ENCODE assay signal across 23 mouse cellular contexts in genomic region chr13:105227126-105227525, GRCm38 (mm10).
"Had no signal": no experiment of that assay in that cellular context is flagged by ENCODE, and none has a peak within 500 bp of the region (broad histone marks: within the 10 kb centered on the region; RNA-seq: fewer than 3 reads in every experiment).

No protein-coding gene starts in this region.

- H3K27ac ChIP-seq: gastrocnemius, adult 2 months; heart, embryonic 10.5 days; hindbrain, embryonic 10.5 days; hindbrain, embryonic 12.5 days; hindbrain, embryonic 14.5 days; intestine, embryonic 15.5 days; left cerebral cortex, adult 2 months; limb, embryonic 12.5 days; limb, embryonic 15.5 days; liver, embryonic 12.5 days; liver, embryonic 14.5 days had no signal

- DNase-seq: gastrocnemius, adult 2 months; gastrocnemius, postnatal 10 days; gastrocnemius, postnatal 25 days; heart, adult 18-20 months; heart, postnatal 10 days; heart, postnatal 4 days; kidney, adult 18-20 months; kidney, adult 8-10 months; kidney, postnatal 10 days; kidney, postnatal 25 days; kidney, postnatal 4 days; left cerebral cortex, postnatal 4 days had no signal

- H3K4me3 ChIP-seq: gastrocnemius, adult 2 months; heart, embryonic 10.5 days; heart, embryonic 12.5 days; hindbrain, embryonic 10.5 days; hindbrain, embryonic 12.5 days; intestine, embryonic 15.5 days; left cerebral cortex, adult 2 months; limb, embryonic 12.5 days; limb, embryonic 15.5 days; liver, embryonic 12.5 days had no signal
